Mouse (Mus musculus) liver, adult 2 months (tissue): Measurements from ENCODE around the gene BC067074. TPM values are rescaled to one million over a fixed set of nuclear protein-coding genes. Genes with fewer than 3 reads are reported as not detected.

Source experiments
- DNase-seq: peaks from one replicate; pipeline ENCODE4 v3.0.0-alpha.2; 2011; ENCODE audit warnings: low read depth, low spot score; ENCODE audit errors: extremely low read depth
- H3K27ac ChIP-seq: fragments of 200-500 bp; replicated peaks from 2 replicates; pipeline ENCODE4 v1.5.1; 2012; ENCODE audit warnings: low read depth, mild to moderate bottlenecking, control low read depth, inconsistent platforms, low read length; ENCODE audit not compliant: insufficient read depth
- H3K27me3 ChIP-seq: fragments of 200-500 bp; 2 replicates; pipeline ENCODE4 v1.6.1; 2012; ENCODE audit warnings: mild to moderate bottlenecking, moderate library complexity, low read length, inconsistent platforms; ENCODE audit not compliant: control insufficient read depth, insufficient read depth
- H3K36me3 ChIP-seq: fragments of 200-500 bp; 2 replicates; pipeline ENCODE4 v1.6.1; 2012; ENCODE audit warnings: low read length, inconsistent platforms; ENCODE audit not compliant: control insufficient read depth, insufficient read depth
- H3K4me1 ChIP-seq: fragments of 200-500 bp; 2 replicates; pipeline ENCODE4 v1.6.1; 2011; ENCODE audit warnings: low read length; ENCODE audit not compliant: control insufficient read depth, insufficient read depth
- H3K4me3 ChIP-seq: fragments of 200-500 bp; 2 replicates; pipeline ENCODE4 v1.5.1; 2011; ENCODE audit warnings: low read depth, mild to moderate bottlenecking, control low read depth, low read length, moderate library complexity; ENCODE audit not compliant: insufficient read depth
- H3K79me2 ChIP-seq: fragments of 200-500 bp; 2 replicates; pipeline ENCODE4 v1.6.1; 2012; ENCODE audit warnings: inconsistent platforms, mild to moderate bottlenecking, low read length, moderate library complexity; ENCODE audit not compliant: control insufficient read depth, insufficient read depth
- H3K9ac ChIP-seq: fragments of 200-500 bp; 2 replicates; pipeline ENCODE4 v1.6.1; 2012; ENCODE audit warnings: low read depth, mild to moderate bottlenecking, control low read depth, inconsistent platforms, low read length
- CTCF ChIP-seq: fragments of 200-500 bp; IDR thresholded peaks from 2 replicates; pipeline ENCODE4 v1.5.1; 2011; ENCODE audit warnings: low read depth, low read length, control low read depth
- POLR2A ChIP-seq: fragments of 200-500 bp; IDR thresholded peaks from 2 replicates; pipeline ENCODE4 v1.6.1; 2011; ENCODE audit warnings: low read length, control low read depth; ENCODE audit not compliant: insufficient read depth; ENCODE audit errors: extremely low read depth
- whole genome bisulfite sequencing: fragments of 180-500 bp; shearing (Covaris S2); methylation state at CpG from one replicate; pipeline ENCODE4 v1.1.7; 2018; 5-methylcytosine and 5-hydroxymethylcytosine counted together
- polyA plus RNA-seq: library from polyadenylated mRNA; depleted of rRNA; stranded (reverse); fragments of >200 nt; gene quantifications from 2 replicates; pipeline ENCODE4 v1.2.3, GENCODE M21; 2012
- total RNA-seq: library from RNA; depleted of rRNA; stranded (reverse); fragments of >200 nt; gene quantifications from 2 replicates; pipeline ENCODE4 v1.2.3, GENCODE M21; 2014

BC067074 gene
- total and polyA plus RNA-seq, 2 experiments, result 0.09 TPM; not detected in 1

- no peak overlapping the region for H3K9ac ChIP-seq
- DNase-seq, result no peak
- TF ChIP-seq POLR2A (no peak), CTCF (no peak)
- 96% methylated on average over 13 of the region's 13 CpGs for WGBS
- H3K27ac ChIP-seq, result no peak overlapping the region
- H3K27me3 ChIP-seq, result no peaks in the 10 kb centered on the region
- no peaks in the 10 kb centered on the region for H3K79me2 ChIP-seq
- H3K36me3 ChIP-seq, result no peaks in the 10 kb centered on the region
- no peaks in the 10 kb centered on the region for H3K4me1 ChIP-seq
- H3K4me3 ChIP-seq, result no peak overlapping the region
These were observed 64.6 kb downstream of the BC067074 start for GRCm38 (mm10) chr13:113357438-113358144.

- Histone ChIP-seq H3K9ac (no peak overlapping the region), H3K79me2 (no peaks in the 10 kb centered on the region), H3K4me1 (no peaks in the 10 kb centered on the region), H3K4me3 (no peak overlapping the region), H3K27ac (no peak overlapping the region), H3K27me3 (no peaks in the 10 kb centered on the region), H3K36me3 (no peaks in the 10 kb centered on the region)
- TF ChIP-seq POLR2A (no peak), CTCF (no peak)
- no peak for DNase-seq
- 89% methylated on average over 1 of the region's 1 CpGs for WGBS
These were observed 66.7 kb downstream of the BC067074 start for GRCm38 (mm10) chr13:113359676-113360075.

GRCm38 (mm10) chr13:113365976-113366375 is 73.0 kb downstream of the BC067074 start:
- 94% methylated on average over 10 of the region's 10 CpGs for WGBS
- Histone ChIP-seq H3K27me3 (no peaks in the 10 kb centered on the region), H3K79me2 (no peaks in the 10 kb centered on the region), H3K27ac (no peak overlapping the region), H3K4me3 (no peak overlapping the region), H3K9ac (no peak overlapping the region), H3K36me3 (no peaks in the 10 kb centered on the region), H3K4me1 (no peaks in the 10 kb centered on the region)
- DNase-seq, result no peak
- no peak for TF ChIP-seq CTCF
- TF ChIP-seq POLR2A, result no peak

GRCm38 (mm10) chr13:113368931-113369579 is 76.1 kb downstream of the BC067074 start:
- Histone ChIP-seq H3K27ac (no peak overlapping the region), H3K9ac (no peak overlapping the region), H3K27me3 (no peaks in the 10 kb centered on the region), H3K36me3 (no peaks in the 10 kb centered on the region), H3K79me2 (no peaks in the 10 kb centered on the region), H3K4me3 (no peak overlapping the region), H3K4me1 (no peaks in the 10 kb centered on the region)
- TF ChIP-seq CTCF (no peak), POLR2A (no peak)
- DNase-seq, result no peak
- WGBS, result 76% methylated on average over 13 of the region's 13 CpGs

GRCm38 (mm10) chr13:113369622-113370021 is 76.7 kb downstream of the BC067074 start:
- H3K27ac ChIP-seq, result no peak overlapping the region

More at GRCm38 (mm10) chr13:113369622-113370021, 76.7 kb downstream of the BC067074 start:
- Histone ChIP-seq H3K79me2 (no peaks in the 10 kb centered on the region), H3K36me3 (no peaks in the 10 kb centered on the region), H3K4me3 (no peak overlapping the region), H3K27me3 (no peaks in the 10 kb centered on the region), H3K4me1 (no peaks in the 10 kb centered on the region), H3K9ac (no peak overlapping the region)
- DNase-seq, result no peak
- 91% methylated on average over 10 of the region's 10 CpGs for WGBS
- TF ChIP-seq CTCF (no peak), POLR2A (no peak)
